ENCODE assay signal across 12 mouse cellular contexts in the genomic region with DNA sequence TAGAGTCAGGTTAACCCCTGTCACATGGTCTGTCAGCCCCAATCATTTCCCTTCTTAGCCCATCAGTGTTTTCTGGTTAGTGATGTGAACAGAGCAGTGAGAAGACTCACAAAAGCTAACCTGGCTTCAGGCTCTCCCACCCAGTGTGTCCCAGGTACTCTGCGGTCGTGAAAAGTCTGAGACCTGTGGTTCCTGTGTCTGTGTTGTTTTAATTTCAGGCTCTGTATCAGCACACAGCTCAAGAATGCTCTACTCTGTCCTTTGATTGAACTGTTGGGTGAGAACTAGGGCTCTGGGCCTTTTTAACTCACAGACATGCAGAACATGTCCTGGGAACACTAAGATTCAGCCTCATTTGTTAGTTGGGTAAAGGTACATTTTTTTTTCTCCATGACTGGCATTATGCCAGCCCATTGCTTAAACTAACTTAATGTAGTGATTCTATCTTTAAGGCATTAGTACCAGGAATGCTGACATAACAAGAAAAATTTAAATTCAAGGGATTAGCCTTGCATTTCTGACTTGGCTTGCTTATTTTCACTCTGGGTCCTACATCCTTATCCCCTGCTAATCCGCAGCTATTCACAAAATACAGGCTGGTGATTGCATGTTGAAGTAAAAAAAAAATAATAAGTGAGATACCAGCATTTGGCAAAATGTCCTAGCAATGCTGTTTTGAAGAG.
A peak's percentile ranks its signal among the peaks of the same experiment; 100 is the strongest.
DNase-seq lines count a peak whose midpoint lies in the region; ATAC-seq and TF ChIP-seq lines count a peak whose summit lies in the region.
"Had no signal": no experiment of that assay in that cellular context is flagged by ENCODE, and none has a peak within 500 bp of the region (broad histone marks: within the 10 kb centered on the region; RNA-seq: fewer than 3 reads in every experiment).

No protein-coding gene starts in this region.

- H3K4me3 ChIP-seq in embryonic facial prominence, embryonic 14.5 days (ENCODE audit: low read depth, low read length): no peak overlapping the region
- no peak overlapping the region for H3K4me3 ChIP-seq in forebrain, embryonic 16.5 days (replicated peaks; ENCODE audit: low read length)
- H3K4me3 ChIP-seq in midbrain, embryonic 12.5 days: no peak overlapping the region
- no peak overlapping the region for H3K4me3 ChIP-seq in intestine, postnatal 0 days (ENCODE audit: low read depth, low read length)
- H3K4me3 ChIP-seq: heart, embryonic 15.5 days; myocyte had no signal

- H3K9ac ChIP-seq in embryonic facial prominence, embryonic 14.5 days (ENCODE audit: low read depth, low read length): no peak overlapping the region
- H3K9ac ChIP-seq in forebrain, embryonic 16.5 days (replicated peaks; ENCODE audit: low read depth, low read length): no peak overlapping the region
- H3K9ac ChIP-seq in midbrain, embryonic 12.5 days (replicated peaks): no peak overlapping the region
- H3K9ac ChIP-seq in intestine, postnatal 0 days (ENCODE audit: low read depth, low read length): no peak overlapping the region
- H3K9ac ChIP-seq: heart, embryonic 15.5 days had no signal

- H3K4me1 ChIP-seq in embryonic facial prominence, embryonic 14.5 days (ENCODE audit: control insufficient read depth, insufficient read depth, low read length): no peaks in the 10 kb centered on the region
- H3K4me1 ChIP-seq in forebrain, embryonic 16.5 days (replicated peaks; ENCODE audit: control insufficient read depth, insufficient read depth, low read length): peaks cover 11% of the 10 kb centered on the region
- H3K4me1 ChIP-seq in midbrain, embryonic 12.5 days: peaks cover 15% of the 10 kb centered on the region
- H3K4me1 ChIP-seq in intestine, postnatal 0 days (replicated peaks; ENCODE audit: control insufficient read depth, insufficient read depth, low read length): no peaks in the 10 kb centered on the region
- H3K4me1 ChIP-seq: heart, embryonic 15.5 days had no signal

- no peak overlapping the region for H3K27ac ChIP-seq in embryonic facial prominence, embryonic 14.5 days (replicated peaks; ENCODE audit: low read depth, low read length)
- H3K27ac ChIP-seq in forebrain, embryonic 16.5 days (ENCODE audit: low read length): peak overlapping the region; percentile 41; the same call in 1 of the 2 replicates
- H3K27ac ChIP-seq in midbrain, embryonic 12.5 days (replicated peaks): peak overlapping the region; percentile 56
- H3K27ac ChIP-seq in intestine, postnatal 0 days (ENCODE audit: low read depth, low read length): no peak overlapping the region
- H3K27ac ChIP-seq: heart, embryonic 15.5 days had no signal

- H3K27me3 ChIP-seq in embryonic facial prominence, embryonic 14.5 days (replicated peaks; ENCODE audit: control insufficient read depth, insufficient read depth, low read length): no peaks in the 10 kb centered on the region
- no peaks in the 10 kb centered on the region for H3K27me3 ChIP-seq in forebrain, embryonic 16.5 days (replicated peaks; ENCODE audit: control insufficient read depth, insufficient read depth, low read length)
- H3K27me3 ChIP-seq in midbrain, embryonic 12.5 days: no peaks in the 10 kb centered on the region
- no peaks in the 10 kb centered on the region for H3K27me3 ChIP-seq in intestine, postnatal 0 days (replicated peaks; ENCODE audit: control insufficient read depth, insufficient read depth, low read length)
- H3K27me3 ChIP-seq: heart, embryonic 15.5 days had no signal

- peak; percentile 73 for ATAC-seq in embryonic facial prominence, embryonic 14.5 days (ENCODE audit: low read depth)
- peak; percentile 39 for ATAC-seq in forebrain, embryonic 16.5 days
- peak; percentile 52 for ATAC-seq in midbrain, embryonic 12.5 days (ENCODE audit: low FRiP score, low read depth)
- ATAC-seq in intestine, postnatal 0 days: no peak
- ATAC-seq in cerebellum, adult (ENCODE audit: insufficient number of reproducible peaks, low FRiP score, low TSS enrichment): no peak

- no peaks in the 10 kb centered on the region for H3K9me3 ChIP-seq in embryonic facial prominence, embryonic 14.5 days (ENCODE audit: control insufficient read depth, low read length)
- no peaks in the 10 kb centered on the region for H3K9me3 ChIP-seq in forebrain, embryonic 16.5 days (ENCODE audit: control insufficient read depth, low read length)
- H3K9me3 ChIP-seq in midbrain, embryonic 12.5 days: no peaks in the 10 kb centered on the region
- H3K9me3 ChIP-seq in intestine, postnatal 0 days (ENCODE audit: control insufficient read depth): no peaks in the 10 kb centered on the region
- H3K9me3 ChIP-seq: heart, embryonic 15.5 days had no signal

- no peaks in the 10 kb centered on the region for H3K36me3 ChIP-seq in embryonic facial prominence, embryonic 14.5 days (ENCODE audit: control insufficient read depth, insufficient read depth, low read length)
- no peaks in the 10 kb centered on the region for H3K36me3 ChIP-seq in forebrain, embryonic 16.5 days (ENCODE audit: control insufficient read depth, insufficient read depth)
- no peaks in the 10 kb centered on the region for H3K36me3 ChIP-seq in midbrain, embryonic 12.5 days
- no peaks in the 10 kb centered on the region for H3K36me3 ChIP-seq in intestine, postnatal 0 days (ENCODE audit: control insufficient read depth, insufficient read depth)
- H3K36me3 ChIP-seq: heart, embryonic 15.5 days had no signal

- TF ChIP-seq CTCF in intestine, postnatal 0 days (IDR thresholded peaks at IDR 0.05; ENCODE audit: low read depth): no peak

- WGBS in embryonic facial prominence, embryonic 14.5 days: 37% methylated on average over 3 of the region's 3 CpGs
- 36% methylated on average over 3 of the region's 3 CpGs for WGBS in forebrain, embryonic 16.5 days
- 49% methylated on average over 3 of the region's 3 CpGs for WGBS in midbrain, embryonic 12.5 days
- WGBS in intestine, postnatal 0 days: 72% methylated on average over 3 of the region's 3 CpGs

- H3K4me2 ChIP-seq in embryonic facial prominence, embryonic 14.5 days (ENCODE audit: low read depth, low read length): no peak overlapping the region
- H3K4me2 ChIP-seq in forebrain, embryonic 16.5 days (ENCODE audit: low read length): no peak overlapping the region
- no peak overlapping the region for H3K4me2 ChIP-seq in midbrain, embryonic 12.5 days (replicated peaks)
- no peak overlapping the region for H3K4me2 ChIP-seq in intestine, postnatal 0 days (replicated peaks; ENCODE audit: low read depth)
- H3K4me2 ChIP-seq: heart, embryonic 15.5 days had no signal

- peak; percentile 14 for DNase-seq in kidney, postnatal 14 days
- DNase-seq in kidney, adult 8-10 months: no peak
- DNase-seq in embryonic facial prominence, embryonic 14.5 days (ENCODE audit: low spot score): peak; percentile 83
- no peak for DNase-seq in cerebellum, postnatal 4 days (ENCODE audit: low spot score in 2 of 2)
- DNase-seq: cerebellum, adult 8-10 months; embryo, embryonic 11 days had no signal

Comparison
In these comparisons a context has a peak if more than half of its experiments do, and no peak if none do; other contexts are left out.
1. DNase-seq: peak in kidney, postnatal 14 days (single experiment) and embryonic facial prominence, embryonic 14.5 days (single experiment); none in kidney, adult 8-10 months (0 of 2) and cerebellum, postnatal 4 days (0 of 2).
2. ATAC-seq: peak in embryonic facial prominence, embryonic 14.5 days (single experiment), forebrain, embryonic 16.5 days (single experiment) and midbrain, embryonic 12.5 days (single experiment); none in intestine, postnatal 0 days (single experiment) and cerebellum, adult (single experiment).
3. H3K27ac ChIP-seq: peak in forebrain, embryonic 16.5 days (single experiment) and midbrain, embryonic 12.5 days (single experiment); none in embryonic facial prominence, embryonic 14.5 days (single experiment) and intestine, postnatal 0 days (single experiment).